Mouse (Mus musculus) ES-E14 (cell line): ENCODE data around the gene Tyms. TPM values are rescaled to one million over a fixed set of nuclear protein-coding genes. Genes with fewer than 3 reads are reported as not detected.
A peak's percentile ranks its signal among the peaks of the same experiment; 100 is the strongest.

Experiments
- DNase-seq: peaks from one replicate; pipeline ENCODE4 v3.0.0-alpha.2; 2013; ENCODE audit warnings: low read depth, low spot score
- H3K27ac ChIP-seq: 2 replicates; pipeline ENCODE4 v1.5.1; 2012; ENCODE audit warnings: low read depth, mild to moderate bottlenecking, low read length, moderate library complexity, mixed read lengths; ENCODE audit not compliant: poor library complexity, insufficient read depth, severe bottlenecking
- H3K36me3 ChIP-seq: 2 replicates; pipeline ENCODE4 v1.6.1; 2012; ENCODE audit warnings: mild to moderate bottlenecking, low read length, moderate library complexity, mixed read lengths; ENCODE audit not compliant: control insufficient read depth, poor library complexity, insufficient read depth, severe bottlenecking
- H3K4me1 ChIP-seq, 2 experiments: fragments of 150-350 bp in 1 of 2; sonication (generic) in 1 of 2; 2 replicates each; pipeline ENCODE4 v1.6.1; 2012; ENCODE audit warnings: low read length in 2 of 2, mild to moderate bottlenecking in 1 of 2, mixed read lengths in 1 of 2; ENCODE audit not compliant: control insufficient read depth in 2 of 2, insufficient read depth in 2 of 2, poor library complexity in 1 of 2
- H3K4me3 ChIP-seq, 2 experiments: fragments of 150-350 bp in 1 of 2; sonication (generic) in 1 of 2; 2 replicates each; pipeline ENCODE4 v1.5.1; 2012; ENCODE audit warnings: low read length in 2 of 2, low read depth in 1 of 2, mild to moderate bottlenecking in 1 of 2, mixed read lengths in 1 of 2; ENCODE audit not compliant: insufficient read depth in 1 of 2, poor library complexity in 1 of 2, severe bottlenecking in 1 of 2
- H3K9ac ChIP-seq: 2 replicates; pipeline ENCODE4 v1.6.1; 2012; ENCODE audit warnings: low read depth, mild to moderate bottlenecking, low read length, mixed read lengths; ENCODE audit not compliant: poor library complexity, insufficient read depth, severe bottlenecking
- H3K9me3 ChIP-seq: fragments of 150-350 bp; sonication (generic); 2 replicates; pipeline ENCODE4 v1.6.1; 2012; ENCODE audit warnings: low read depth, mild to moderate bottlenecking, low read length; ENCODE audit not compliant: control insufficient read depth, insufficient read depth
- CHD2 ChIP-seq: IDR thresholded peaks from 2 replicates; pipeline ENCODE4 v1.6.1; 2014; ENCODE audit warnings: mild to moderate bottlenecking, low read depth, low read length, inconsistent platforms
- HCFC1 ChIP-seq: IDR thresholded peaks from 2 replicates; pipeline ENCODE4 v1.6.1; 2012; ENCODE audit warnings: low read length, inconsistent platforms, borderline replicate concordance; ENCODE audit not compliant: insufficient read depth
- MAFK ChIP-seq: IDR thresholded peaks from 2 replicates; pipeline ENCODE4 v1.6.1; 2014; ENCODE audit warnings: mild to moderate bottlenecking, low read depth, low read length, inconsistent platforms; ENCODE audit not compliant: insufficient read depth
- ZC3H11A ChIP-seq: IDR thresholded peaks from 2 replicates; pipeline ENCODE4 v1.6.1; 2012; ENCODE audit warnings: low read depth, mild to moderate bottlenecking, inconsistent platforms, low read length, borderline replicate concordance
- ZNF384 ChIP-seq: IDR thresholded peaks from 2 replicates; pipeline ENCODE4 v1.6.1; 2012; ENCODE audit warnings: low read depth, low read length, inconsistent platforms
- in situ Hi-C, 2 experiments: fragments of 600-800 bp; cut with MboI; formaldehyde crosslinking; loops; one replicate each; pipeline ENCODE4 v1.15.1; 2025; ENCODE audit warnings: low sequenced_read_pairs in 2 of 2, inconsistent platforms in 1 of 2; ENCODE audit not compliant: unreplicated experiment in 2 of 2
- total RNA-seq: library from RNA; depleted of rRNA; stranded (reverse); fragments of 300-350 nt; gene quantifications from 2 replicates; pipeline ENCODE4 v1.2.3, GENCODE M21; 2012

Tyms gene
- total RNA-seq, 1 experiment: 121 TPM

DNA sequence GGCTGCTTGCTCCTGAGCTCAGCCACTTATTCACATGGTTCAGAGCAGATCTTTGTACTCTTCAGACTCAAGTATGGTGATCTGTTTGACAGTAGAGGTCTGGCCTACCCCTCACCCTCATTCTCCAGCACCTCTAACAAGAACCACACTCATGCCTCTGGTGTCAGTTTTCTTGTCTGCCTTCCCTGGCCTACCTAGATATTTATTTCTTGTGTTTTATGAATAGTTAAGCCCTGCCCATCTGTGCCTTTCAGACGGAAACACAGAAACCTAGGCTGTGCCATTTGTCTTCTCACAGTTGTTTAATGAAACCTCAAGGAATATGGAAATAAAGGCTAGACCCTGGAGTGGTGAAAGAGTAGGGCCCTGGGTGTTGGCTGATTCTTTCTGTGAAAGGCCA, 44.6 kb upstream of the Tyms start:
- Histone ChIP-seq H3K4me3 (no peak overlapping the region), H3K27ac (no peak overlapping the region), H3K36me3 (peaks cover 31% of the 10 kb centered on the region), H3K4me1 (peaks cover 0 to 7% of the 10 kb centered on the region in 2 experiments; a peak in 1 of 4 replicates), H3K9me3 (no peaks in the 10 kb centered on the region), H3K9ac (no peak overlapping the region)
- in situ Hi-C loops: no loop called here
- no peak for DNase-seq
- TF ChIP-seq ZNF384: no peak

DNA sequence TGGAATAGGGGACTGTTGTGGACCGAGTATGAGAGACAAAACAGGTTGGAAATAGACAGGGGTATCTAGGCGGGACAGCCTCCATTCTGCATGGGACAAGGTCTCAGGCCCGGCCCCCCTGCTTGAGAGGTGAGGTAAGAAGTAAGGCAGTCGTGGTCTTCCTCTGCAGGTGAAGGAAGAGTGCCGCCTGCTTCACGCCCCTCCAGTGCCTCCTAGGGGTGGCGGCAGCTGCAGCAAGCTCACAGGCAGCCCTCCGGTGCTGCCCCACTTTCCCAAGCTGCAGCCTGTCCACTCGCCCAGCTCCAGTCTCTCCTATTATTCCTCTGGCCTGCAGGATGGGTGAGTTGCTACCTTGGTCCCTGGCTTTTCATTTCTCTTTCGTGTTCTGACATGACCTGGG, 42.3 kb upstream of the Tyms start:
- H3K27ac ChIP-seq: no peak overlapping the region
- H3K9me3 ChIP-seq: no peaks in the 10 kb centered on the region
- DNase-seq: no peak
- peaks cover 17% of the 10 kb centered on the region for H3K36me3 ChIP-seq
- TF ChIP-seq HCFC1 (no peak), ZC3H11A (no peak), MAFK (no peak), ZNF384 (no peak), CHD2 (no peak)
- H3K4me3 ChIP-seq: peak overlapping the region in 1 of 2 experiments; percentile 26; a peak in 1 of 4 replicates
- in situ Hi-C loops: no loop called here
- peaks cover 0 to 10% of the 10 kb centered on the region in 2 experiments; a peak in 1 of 4 replicates for H3K4me1 ChIP-seq
- no peak overlapping the region for H3K9ac ChIP-seq

DNA sequence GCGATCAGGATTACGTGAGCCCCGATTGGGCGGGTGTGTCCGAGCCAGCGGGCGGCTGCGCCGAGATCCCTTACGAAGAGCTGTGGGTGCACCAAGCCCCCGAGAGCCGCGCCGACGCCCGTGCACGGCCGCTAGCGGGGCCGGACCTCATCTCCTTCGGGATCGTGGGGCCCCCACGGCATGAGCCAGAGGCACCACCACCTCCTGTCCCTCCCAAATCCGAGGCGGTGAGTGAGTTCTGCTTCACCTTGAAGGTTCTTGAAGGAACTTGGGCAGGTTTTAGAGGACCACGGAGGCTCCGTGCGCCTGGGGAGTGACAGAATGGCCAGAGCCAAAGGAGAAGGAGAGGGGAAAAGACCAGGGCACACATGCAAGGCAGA, 41.3 kb upstream of the Tyms start:
- Histone ChIP-seq H3K9me3 (no peaks in the 10 kb centered on the region), H3K4me1 (peaks cover 0 to 10% of the 10 kb centered on the region in 2 experiments; a peak in 1 of 4 replicates), H3K9ac (peak overlapping the region; percentile 84), H3K36me3 (peaks cover 12% of the 10 kb centered on the region), H3K27ac (no peak overlapping the region), H3K4me3 (peak overlapping the region; percentile 83 to 87)
- DNase-seq: no peak
- in situ Hi-C loops: no loop called here
- no peak for TF ChIP-seq CHD2
- TF ChIP-seq HCFC1: 0 out of 2 replicates have a peak, but pooled peaks have one; percentile 14

DNA sequence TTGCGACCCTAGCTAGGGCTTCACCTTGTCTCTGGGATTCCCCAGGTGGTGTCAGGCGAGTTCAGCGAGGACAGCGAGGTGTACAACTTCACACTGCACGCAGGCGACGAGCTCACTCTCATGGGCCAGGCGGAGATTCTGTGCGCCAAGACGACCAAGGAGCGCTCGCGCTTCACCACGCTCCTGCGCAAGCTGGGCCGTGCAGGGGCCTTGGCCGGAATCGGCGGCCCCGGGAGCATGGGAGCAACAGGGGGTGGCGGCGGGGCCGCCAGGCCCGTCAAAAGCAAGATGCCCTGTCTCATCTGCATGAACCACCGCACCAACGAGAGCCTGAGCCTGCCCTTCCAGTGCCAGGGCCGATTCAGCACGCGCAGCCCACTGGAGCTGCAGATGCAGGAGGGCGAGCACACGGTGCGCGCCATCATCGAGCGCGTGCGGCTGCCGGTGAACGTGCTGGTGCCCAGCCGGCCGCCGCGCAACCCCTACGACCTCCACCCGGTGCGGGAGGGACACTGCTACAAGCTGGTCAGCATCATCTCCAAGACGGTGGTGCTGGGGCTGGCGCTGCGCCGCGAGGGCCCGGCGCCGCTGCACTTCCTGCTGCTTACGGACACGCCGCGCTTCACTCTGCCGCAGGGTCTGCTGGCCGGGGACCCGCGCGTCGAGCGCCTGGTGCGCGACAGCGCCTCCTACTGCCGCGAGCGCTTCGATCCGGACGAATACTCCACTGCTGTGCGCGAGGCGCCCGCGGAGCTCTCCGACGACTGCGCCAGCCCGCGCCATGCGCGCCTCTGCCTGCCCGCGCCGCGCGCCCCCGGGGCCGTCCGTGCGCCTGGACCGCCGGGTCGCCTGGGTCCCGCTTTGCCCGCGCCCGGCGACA, 40.7 kb upstream of the Tyms start:
- peaks cover 0 to 10% of the 10 kb centered on the region in 2 experiments; a peak in 1 of 4 replicates for H3K4me1 ChIP-seq
- peak overlapping the region; percentile 83 to 87 for H3K4me3 ChIP-seq
- in situ Hi-C loops: no loop called here
- peak; percentile 65 for DNase-seq
- TF ChIP-seq MAFK: no peak
- TF ChIP-seq ZNF384: no peak
- peak; percentile 59; the same call in 1 of the 2 replicates for TF ChIP-seq HCFC1
- TF ChIP-seq CHD2: no peak
- no peaks in the 10 kb centered on the region for H3K9me3 ChIP-seq
- H3K9ac ChIP-seq: peak overlapping the region; percentile 84
- H3K27ac ChIP-seq: no peak overlapping the region
- H3K36me3 ChIP-seq: peaks cover 6% of the 10 kb centered on the region
